Mouse (Mus musculus) spleen, postnatal 36 days (tissue): ENCODE data around the gene Alyref.
A peak's percentile ranks its signal among the peaks of the same experiment; 100 is the strongest.

ENCODE experiments used
- DNase-seq, 2 experiments: peaks; one replicate each; pipeline ENCODE4 v3.0.0; 2022; ENCODE audit warnings: low spot score in 2 of 2, mixed read lengths in 1 of 2

Alyref gene

GRCm38 (mm10) chr11:120598283-120598989 lies at the start of gene Alyref, which contains the start of gene Anapc11:
Gene Alyref (minus strand): TSS chr11:120598365.
Gene Anapc11 (plus strand): TSS chr11:120598421.
- DNase-seq: peak; percentile 94

DNA sequence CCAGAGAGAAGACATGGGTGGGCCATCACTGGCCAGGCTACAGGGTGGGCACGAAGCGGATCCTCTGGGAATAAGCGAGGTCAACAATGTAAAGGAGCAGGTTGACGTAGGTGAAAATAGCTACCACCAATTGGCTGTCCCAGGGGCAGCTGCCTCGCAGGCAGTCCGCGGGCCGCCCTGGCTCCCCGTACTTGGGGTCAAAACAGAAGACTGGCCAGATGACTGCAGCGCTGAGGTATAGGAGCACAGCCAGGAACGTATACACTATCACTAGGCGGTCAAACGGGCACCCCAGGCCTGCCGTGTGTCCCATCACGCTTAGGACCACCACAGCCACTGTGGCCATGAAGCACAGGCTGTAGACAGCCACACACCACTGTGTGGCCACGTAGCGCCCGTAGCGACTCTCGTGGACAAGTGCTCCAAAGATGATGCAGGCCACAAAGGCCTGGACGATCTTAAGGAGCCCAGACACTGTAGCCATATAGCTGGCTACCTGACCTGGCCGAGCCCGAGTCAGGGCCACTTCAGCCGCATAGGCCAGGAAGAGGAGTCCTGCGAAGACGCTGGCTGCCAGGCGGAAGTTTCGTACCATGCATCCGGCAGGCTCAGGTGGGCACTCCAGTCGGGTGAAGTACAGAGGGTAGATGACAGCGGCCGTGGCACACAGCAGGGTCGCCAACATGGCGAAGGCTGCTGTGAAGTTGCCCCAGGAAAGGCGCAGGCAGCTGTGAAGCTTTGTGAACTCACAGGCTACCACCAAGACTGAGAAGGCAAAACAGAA lies 49.1 kb upstream of the Alyref start:
- DNase-seq: no peak

DNA sequence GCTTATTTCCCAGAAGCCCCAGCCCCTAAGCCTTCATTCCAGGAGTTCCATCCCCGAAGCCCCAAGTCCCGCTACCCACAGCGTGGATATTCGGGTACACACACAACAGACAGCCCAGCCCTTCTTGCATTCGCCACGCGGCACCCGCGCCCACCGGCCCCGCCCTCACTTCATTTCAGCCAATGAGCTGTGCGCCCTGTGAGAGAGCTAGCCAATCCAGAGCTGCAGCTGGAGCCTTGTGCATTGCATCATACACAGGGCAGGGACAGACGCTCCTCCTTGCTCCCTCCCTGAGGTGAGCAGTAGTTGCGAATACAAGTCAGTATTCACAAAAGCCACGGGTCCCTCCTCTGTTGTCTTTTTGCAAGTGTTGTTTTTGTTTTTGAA lies 45.4 kb upstream of the Alyref start, which contains the start of gene Pycr1:
Pycr1 (minus strand) TSS at position 169 of the 387 bp plus-strand sequence.
- peak; percentile 90 to 92 for DNase-seq

DNA sequence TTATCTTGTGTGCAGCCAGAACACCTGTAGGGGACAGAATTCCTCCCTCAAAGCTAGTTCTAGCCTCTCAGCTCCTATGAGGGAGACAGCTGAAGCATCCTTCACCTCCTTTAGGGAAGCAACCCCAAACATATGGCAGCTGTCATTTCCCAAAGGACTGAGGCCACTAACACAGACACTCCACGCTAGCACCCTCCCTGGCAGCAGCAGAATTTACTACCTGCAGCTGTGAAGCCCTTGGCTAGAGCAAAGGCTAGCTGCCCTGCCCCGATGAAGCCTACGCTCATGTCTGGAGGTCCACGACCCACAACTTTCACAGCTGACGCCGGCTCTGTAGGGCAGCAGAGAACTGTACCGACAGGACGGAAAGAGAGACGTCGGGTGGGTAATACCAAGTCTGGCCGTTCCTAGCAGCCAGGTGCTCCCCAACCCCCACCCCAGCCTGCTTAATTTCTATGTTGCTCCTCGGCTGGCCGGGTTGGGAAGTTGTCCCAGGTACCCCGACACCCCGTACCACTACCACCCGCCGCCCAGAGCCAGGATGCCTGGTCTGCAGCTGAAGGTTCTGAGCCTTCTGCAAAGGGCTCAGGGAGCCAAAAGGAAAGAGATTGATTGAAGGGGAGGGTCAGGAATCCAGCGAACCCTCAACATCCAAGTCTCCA lies 44.9 kb upstream of the Alyref start:
- DNase-seq: no peak

- DNase-seq: no peak
These were observed 43.7 kb upstream of the Alyref start for GRCm38 (mm10) chr11:120641869-120642268.

DNA sequence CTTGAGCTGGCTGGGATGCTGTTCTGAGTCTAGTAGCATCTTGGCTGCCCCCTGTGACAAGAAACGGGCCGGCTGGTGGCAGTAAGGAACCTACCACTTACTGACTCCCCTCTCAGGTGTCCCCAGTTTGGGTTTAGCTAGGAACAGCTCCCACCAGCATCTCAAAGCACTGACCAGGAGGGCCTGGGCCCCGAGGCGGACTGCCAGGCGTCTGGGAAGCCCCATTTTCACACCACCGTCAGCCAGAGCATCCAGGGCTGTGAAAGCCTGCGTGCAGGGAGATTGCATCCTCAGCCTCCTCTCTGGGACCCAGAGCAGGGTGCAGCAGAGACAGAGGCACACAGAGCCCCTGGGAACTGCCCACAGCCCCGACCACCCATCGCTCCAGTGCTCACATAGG lies 43.1 kb upstream of the Alyref start:
- DNase-seq: no peak

DNA sequence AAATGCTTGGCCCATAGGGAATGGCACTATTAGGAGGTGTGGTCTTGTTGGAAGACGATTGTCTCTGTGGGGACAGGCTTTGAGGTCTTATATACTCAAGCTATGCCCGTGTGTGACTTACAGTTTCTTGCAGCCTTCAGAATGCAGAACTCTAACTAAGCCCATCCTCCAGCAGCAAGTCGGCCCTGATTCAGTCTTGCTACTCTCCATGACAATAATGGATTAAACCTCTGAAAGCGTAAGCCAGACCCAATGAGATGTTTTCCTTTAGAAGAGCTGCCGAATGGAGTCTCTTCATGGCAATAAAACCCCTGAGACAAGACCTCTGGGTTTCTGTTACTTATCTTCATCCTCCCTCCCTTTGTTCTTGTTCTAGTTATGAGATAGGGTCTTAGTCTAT lies 36.6 kb upstream of the Alyref start:
- DNase-seq: no peak

- peak; percentile 89 to 92 for DNase-seq
These were observed 35.6 kb upstream of the Alyref start, which contains the start of gene Mafg for GRCm38 (mm10) chr11:120633520-120634343. Gene Mafg (minus strand): TSS chr11:120633600.

DNA sequence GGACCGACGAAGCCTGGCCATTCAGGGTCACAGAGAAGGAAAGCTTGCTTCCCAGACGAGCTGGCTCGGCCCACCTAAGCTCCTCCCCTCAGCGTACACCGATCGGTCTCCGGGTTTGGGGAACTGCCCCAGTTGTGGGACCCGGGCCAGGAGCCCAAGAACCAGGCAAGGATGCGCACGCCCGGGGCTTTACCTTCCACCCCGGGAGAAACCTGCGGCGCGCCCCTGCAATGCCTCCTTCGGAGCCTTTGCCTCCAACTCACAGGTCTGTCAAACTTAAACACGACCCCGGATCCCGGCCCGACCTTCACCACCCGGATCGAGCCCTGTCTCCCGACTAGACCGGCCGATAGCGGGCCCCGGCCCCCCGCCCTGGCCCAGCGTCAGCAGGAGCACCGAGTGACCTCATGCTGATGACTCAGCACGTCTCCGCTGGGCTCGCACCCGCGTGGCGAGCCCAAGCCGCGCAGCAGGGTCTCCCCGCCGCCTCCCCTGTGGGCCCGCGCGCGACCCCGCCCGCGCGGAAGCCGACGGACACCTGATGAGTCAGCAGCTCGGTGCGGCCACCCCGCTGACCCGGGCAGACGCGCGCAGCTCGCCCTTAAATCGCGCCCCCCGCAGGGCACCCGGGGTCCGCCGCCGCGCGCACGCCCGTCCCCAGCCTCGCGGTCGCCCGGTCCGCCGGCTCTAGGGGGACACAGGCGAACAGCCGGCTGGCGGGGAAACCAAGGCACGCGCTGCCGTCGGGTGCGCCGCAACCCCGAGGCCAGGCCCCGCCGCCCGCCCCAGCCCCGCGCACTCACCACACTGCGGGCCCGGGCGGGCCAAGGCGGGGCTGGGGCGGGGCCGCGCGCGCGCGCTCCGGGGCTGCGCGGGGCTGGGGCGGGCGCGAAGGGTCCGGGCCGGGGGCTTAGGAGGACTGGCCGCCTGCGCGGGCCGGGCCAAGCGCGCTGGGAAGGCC lies 34.7 kb upstream of the Alyref start:
- peak; percentile 69 to 79 for DNase-seq

DNA sequence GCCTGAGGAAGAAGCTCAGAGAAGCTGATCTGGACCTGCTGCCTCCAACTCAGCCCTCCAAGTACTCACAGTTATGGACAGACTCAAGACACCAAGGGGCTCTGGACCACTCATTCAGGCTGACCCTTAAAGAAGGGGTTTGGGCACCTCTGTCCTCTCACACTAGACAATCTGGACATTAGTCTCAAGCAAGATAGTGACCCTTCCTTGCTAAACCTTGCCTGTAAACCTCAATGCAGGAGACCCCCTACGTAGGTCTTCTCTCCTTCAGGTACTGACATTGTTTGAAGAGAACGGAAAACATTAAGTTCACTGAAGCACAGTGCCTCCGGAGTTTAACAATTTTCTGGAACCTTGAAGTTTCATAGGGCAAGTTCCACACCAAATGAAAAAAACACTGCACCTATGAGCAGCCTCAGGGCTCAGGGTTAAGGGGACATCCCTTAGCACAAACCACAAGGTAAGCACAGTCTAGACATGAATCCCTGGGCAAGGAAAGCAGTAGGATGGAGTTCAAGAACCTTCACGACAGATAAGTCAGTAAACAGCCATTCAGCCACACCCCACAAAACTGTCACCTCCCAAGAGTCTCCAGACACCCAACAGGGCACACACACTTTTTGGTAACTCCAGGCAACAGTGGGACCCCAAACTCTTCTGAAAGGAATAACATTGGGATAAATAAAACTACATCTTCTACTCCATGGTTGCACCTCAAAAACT lies 33.7 kb upstream of the Alyref start:
- peak; percentile 30 to 65 for DNase-seq

GRCm38 (mm10) chr11:120630881-120631725 lies 32.9 kb upstream of the Alyref start:
- DNase-seq: no peak

DNA sequence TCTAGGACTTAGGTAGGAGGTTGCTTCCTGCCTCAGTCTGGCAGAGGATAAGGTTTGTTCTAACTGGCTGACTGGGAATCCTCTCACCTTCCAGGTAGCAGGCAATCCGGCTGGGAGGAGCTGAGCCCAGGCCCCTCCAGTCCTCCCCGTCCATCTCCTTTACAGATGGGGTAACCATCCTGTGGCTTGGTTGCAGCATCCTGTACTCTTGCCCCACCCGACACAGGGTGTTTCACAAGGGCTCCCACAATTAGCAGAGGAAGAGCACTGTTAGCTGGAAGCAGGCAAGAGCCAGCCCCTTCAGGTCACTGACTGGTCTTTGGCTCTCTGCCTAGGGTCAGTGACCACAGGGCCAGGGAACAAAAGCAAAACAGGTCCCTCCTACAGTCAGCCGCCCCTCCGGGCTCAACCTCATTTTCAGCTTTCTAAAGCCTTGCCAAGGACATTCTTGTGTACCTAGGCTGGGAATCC lies 32.3 kb upstream of the Alyref start:
- DNase-seq: peak; percentile 24 to 64

DNA sequence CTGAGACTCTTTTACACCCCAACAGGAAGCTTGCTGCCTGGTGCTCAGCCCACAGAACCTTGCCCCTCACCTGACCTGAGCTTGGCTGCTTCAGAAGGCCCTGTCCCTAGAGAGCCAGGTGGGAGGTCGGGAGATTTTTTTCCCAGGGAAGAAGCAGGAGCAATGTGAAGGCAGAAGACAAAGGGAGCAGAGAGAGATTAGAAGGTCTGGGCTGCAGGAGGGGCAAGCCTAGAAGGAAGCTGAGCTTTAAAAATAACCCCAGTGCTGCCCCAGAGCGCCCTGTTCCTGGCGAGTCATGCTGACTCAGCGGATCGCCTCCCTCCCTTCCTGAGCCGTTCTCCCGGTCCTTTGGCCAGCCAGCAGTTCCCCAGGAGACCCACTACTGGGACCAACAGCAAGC lies 31.7 kb upstream of the Alyref start:
- peak; percentile 59 to 66 for DNase-seq

- peak; percentile 72 to 76 for DNase-seq
These were observed 31.2 kb upstream of the Alyref start for GRCm38 (mm10) chr11:120629341-120629730.

DNA sequence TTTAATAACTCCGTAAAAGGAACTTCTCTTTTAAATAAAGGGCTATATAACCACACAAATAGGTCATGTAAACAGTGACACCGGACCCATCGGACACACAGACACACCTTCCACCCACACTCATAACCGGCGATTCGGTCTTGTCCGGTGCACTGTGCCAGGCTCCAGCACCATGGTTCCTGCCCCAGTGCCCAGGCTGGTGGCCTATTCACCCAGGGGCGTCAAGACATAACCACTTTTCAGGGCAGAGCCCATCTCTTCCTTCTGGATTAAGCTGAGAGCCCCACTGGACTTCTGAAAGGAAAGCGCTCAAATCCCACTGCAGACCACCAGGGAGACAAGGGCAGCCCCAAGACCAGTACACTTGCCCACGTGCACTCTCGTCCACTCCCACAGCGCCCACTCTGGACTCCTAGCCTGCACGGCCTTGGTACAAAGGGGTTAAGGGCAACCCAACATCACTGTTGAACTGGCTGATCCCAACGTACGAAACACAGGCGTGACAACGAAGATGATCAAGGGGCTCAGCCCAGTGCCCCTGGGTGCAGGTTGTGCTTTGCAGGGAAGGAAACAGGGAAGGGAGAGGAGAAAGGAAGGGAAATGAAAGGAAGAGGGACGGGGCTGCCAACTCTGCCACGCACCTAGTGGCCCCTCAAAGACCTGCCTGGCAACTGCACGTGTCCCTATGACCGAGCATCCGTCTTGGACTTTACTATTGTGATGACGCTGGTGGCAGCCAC lies 30.6 kb upstream of the Alyref start:
- DNase-seq: no peak

DNA sequence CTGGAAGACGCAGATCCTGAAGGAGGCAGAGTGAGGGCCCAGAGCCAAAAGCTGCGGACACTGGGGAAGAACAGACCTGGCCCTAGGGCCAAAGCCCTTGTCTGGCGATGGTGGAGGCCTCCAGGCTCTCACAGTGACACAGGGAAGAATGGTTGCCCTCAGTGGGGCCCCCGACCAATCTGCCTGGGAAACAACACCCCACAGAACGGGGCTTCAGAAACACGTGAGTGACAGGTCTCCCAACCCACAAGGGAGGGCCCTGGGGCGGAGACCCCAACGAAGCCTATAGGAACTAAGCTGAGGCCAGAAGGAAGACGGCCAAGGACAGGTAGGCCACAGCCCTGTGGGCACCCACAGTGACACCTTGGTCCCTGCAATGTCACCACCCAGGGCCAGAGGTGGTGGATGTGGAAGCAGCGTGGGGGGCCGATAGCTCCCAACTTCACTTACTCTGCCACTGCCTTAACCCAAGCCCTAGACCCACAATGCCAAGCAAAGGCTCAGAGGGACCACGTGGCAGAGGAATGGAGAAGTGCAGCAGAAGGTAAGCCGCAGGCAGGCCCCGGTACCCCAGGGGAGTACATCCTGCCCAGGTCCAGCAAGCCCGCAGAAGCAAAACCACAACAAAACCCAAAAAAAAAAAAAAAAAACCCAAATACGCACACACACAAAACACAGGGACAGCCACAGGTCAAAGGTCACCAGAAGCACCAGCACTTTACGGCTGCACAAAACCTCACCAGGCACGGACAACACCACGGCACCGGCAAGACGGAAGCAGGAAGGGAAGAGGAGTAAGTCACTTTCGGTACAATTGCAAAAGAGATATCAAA lies 29.5 kb upstream of the Alyref start:
- peak; percentile 79 to 83 for DNase-seq
